Mouse (Mus musculus) right cerebral cortex, postnatal 25 days (tissue): ENCODE results near the gene Anks1b.

Source experiments
- DNase-seq: peaks from one replicate; pipeline ENCODE4 v3.0.0; 2022

Anks1b gene

DNA sequence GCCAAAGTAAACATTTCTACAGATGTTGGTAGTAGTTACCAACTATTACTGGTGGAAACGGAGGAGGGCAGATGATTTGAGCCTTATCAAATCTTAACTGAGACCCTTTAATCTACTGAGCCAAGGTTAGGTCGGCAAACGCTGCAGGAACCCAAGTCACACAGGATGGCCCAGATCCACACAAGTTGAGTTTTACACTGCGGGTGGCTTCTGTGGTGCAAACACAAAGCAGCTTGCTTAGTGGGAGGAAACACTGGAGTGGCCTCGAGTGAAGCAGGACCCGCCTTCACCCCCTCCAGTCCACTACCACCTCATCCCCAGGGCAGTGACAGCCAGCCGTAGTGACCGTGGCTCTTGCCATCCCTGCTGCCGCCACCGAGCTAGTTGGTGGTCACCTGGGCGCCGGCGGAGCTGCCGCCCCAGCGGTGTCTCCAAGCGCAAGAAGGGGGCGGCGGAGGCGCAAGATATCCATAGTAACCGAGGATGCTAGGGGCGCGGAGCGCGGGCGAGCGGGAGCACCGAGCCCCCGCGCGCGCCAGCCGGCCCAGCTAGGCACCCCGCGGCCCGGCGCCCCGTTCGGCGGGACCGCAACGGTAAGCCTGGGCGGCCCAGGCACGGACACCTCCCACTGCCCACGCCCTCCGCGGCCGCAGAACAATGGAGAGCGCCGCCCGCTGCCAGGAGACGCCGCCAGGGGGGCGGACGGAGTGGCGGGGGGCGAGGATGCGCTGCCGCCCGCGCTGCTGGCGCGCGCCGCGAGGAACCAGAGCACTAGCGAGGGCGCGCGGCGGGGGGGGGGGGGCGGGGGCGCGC, 955.5 kb downstream of the Anks1b start:
- DNase-seq: peak; percentile 78

DNA sequence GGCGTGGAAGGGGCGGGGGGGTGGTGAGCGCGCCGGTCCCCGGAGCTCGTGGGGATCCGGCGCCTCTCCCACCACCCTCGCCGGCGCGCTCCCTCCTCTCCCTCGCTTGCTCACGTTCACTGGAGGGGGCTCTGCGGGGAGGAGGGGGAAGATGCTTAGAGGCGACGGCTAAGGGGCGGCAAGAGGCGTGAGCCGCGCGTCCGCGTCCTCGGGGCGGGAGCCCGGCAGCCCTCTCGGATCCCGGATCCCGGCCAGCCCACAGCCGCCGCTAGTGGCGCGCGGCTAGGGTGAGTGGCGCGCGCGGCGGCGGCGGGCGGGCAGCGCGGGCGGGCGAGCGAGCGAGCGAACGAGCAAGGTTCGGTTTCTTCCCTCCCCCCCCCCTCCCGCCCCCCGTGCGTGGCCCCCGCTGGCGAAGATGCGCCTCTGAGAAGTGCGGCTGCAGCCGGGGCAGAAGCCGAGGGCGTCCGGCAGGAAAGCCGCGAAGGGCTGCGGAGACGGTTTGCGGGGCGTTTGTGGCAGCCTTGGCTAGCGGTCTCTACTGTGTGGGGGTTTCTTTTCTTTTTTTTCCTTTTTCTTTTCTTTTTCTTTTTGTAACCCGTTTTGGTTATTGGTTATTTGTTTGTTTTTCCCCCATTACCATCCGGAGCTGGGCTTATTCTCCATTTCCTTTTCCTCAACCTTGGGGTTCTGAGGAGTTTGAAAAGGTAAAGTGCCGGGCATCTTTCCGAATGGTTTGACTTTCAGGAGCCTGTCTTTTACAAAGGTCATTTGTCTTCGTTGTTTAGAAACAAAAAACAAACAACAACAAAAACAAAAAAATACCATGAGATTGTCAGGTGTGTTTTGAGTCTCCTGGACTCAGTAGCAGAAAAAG, 956.3 kb downstream of the Anks1b start:
- DNase-seq: peak; percentile 76

DNA sequence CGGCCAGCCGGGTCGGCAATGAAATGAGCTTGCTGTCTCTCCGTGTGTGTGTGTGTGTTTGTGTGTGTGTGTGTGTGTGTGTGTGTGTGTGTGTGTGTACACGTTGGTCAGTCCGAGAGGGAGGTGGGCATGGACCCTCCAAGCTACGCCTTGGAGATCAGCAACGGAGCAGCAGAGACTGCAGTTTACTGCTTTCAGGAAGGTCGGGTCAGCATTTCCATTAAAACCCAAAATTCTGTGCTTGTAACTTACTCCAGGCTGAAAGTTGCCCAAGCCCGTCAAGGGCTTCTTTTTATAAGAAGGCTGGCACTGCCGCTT, 956.9 kb downstream of the Anks1b start:
- DNase-seq: no peak

DNA sequence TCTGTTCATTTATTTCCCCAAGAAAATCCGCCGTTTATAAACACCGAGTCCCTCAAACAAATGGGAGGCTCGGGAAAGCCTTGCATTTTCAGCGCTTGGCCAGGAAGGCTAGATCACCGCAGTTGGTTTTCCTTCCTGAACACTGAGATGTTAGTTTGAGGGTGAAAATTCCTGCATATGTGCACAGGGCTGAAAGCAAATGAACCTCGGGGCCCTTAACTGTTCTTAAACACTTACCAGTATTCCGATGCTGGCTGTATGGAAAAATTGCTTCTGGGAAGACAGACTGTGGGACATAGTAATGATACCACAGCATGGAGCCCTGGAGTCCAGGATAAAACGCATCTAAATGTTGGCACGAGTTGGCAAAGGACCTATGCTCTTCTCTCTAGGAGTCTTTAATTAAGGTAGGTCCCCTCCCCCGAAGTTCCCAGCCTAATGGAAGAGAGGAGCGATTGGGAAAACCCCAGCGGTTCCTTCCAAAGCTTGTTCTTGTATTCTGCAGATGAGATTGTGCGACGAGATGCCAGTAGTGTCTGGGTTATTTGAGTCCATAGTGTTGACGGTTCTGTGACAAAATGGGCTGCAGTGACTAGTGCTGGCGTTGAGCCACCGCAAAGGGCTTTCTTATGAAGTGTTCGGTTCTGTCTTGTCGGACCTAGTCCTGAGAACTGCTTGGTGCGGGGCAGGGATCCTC, 957.4 kb downstream of the Anks1b start:
- DNase-seq: peak; percentile 47

DNA sequence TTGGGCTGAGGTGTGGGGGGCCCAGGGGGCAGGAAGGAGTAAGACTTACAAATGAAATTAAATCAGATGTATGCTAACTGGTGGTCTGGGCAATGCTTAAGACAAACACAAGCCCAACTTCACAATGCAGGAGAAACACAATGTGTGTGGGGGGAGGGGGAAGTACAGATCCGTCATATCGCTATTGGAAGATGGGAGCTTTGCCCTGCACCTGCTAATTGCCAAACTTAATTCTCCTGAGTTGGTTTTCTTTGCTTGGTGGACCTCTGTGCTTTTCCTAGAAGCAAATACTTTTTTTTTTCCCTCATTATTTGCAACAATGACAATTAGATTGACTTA, 957.9 kb downstream of the Anks1b start:
- DNase-seq: no peak

DNA sequence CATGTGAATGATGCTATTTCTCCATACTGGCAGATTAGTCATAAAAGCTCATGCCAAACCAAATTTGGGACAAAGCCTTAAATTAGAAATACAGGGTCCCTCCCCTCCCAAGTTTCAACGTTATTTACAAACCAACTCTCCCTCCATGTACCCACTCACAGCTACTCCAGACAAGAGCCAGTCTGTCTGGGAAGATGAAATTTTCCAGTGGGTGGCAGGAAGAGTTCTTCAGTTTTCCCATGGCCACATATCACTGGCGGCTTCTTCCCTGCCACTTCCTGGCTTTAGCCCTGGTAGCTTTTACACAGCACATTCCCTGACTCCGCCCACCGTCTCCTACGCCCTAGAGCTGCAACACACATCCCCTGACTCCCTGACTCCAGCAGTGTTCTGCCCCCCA, 961.0 kb downstream of the Anks1b start:
- DNase-seq: peak; percentile 21

DNA sequence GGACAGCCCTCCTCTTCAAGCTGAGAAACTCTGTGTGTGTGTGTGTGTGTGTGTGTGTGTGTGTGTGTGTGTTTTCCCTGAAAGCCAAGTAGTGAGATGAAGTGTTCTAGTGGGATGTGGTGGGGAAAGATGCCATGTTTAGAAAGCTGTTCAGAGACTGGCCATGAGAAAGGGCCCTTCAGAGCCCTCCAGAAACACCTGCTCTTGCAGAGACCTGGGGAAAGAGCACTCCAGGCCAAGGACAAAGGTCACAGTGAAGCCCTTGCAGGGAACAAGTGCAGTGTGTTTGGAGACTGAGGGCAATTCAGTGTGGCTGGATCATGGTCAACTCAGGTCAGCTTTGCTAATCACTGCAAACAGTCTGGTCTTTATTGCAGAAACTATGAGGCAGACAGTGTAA, 961.9 kb downstream of the Anks1b start:
- DNase-seq: no peak

DNA sequence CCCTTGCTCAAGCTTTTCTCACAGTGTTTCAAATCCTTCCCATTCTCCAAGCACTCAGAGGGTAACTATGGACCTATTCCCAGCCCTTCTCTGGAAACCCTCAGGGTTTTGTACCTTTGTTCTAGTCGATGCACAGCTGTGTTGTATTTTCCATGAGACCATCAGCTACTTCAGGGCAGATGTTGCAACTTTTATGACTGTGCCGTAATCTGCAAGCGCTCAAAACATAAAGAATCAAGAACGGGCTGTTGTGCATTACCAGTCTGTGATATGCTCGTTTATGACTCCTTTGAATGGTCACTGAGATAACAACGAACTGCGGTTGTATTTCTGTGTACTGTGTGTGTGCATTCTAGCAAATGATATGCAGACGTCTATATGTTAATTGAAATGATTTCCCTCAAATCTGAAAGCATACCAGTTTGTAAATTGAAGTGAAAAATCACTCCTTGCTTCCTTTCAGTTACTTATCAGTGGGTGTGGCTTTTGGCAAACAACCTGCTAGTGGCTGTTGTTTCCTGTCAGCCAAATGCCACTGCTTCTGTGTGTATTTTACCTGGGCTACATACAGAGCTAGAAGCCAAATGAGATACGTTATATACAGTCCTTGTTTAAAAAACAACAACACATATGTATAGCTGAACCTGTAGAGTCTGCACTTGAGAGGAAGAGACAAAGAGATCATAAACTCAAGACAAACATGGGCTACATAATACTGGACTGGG, 966.5 kb downstream of the Anks1b start:
- no peak for DNase-seq

DNA sequence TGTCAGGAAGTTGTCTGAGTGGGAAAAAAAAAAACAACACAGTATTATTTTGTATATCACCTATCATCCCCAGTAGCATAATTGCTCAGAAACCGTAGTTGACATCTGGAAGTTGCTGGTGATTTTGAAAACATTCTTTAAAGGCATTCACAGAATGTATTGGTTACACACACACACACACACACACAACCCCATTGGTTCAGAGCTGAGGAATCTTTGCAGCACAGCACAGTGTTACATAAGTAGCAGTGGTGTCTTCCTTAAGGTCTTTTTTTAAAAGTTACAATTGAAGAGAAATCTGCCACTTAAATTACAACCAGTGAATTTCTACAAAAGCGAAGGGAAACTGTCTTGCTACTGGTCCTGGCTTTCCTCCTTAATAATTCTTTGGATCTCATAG, 969.1 kb downstream of the Anks1b start:
- DNase-seq: no peak

DNA sequence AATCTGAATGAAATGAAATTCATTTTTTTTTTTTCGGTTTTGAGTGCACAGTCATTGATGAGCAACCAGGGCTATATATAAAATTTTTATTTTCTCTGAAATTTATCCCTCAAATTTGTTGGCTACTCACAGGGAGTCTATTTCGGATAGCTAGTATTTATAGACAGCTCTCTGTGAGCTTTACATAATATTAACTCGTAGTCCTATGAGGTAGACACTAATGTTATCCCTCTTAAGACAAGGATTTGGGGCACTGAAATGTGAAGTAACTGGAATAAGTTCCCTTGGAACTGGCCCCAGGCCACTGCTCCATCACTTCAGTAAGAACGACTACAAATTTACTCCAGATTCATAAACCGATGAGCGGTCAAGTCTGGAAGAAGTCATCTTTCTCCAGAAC, 977.8 kb downstream of the Anks1b start:
- no peak for DNase-seq

DNA sequence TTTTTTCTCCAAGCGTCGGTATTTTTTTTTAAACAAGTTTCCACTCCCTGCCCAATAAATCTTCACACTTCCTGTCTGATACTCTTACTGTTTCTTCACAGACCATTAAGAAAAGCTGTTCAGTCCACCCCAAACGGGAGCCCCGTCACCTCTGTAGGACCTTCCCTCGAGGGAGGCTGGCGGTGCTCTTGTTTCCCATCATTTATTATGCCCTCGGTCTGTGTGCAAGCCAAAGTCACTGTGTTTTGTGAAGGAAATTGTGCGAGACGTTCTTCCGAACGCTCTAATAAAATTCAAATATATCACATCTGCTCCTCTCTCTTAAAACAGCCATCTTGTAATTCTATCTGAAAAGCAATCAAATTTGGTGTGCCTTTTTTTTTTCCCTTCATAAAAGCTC, 978.7 kb downstream of the Anks1b start:
- no peak for DNase-seq

DNA sequence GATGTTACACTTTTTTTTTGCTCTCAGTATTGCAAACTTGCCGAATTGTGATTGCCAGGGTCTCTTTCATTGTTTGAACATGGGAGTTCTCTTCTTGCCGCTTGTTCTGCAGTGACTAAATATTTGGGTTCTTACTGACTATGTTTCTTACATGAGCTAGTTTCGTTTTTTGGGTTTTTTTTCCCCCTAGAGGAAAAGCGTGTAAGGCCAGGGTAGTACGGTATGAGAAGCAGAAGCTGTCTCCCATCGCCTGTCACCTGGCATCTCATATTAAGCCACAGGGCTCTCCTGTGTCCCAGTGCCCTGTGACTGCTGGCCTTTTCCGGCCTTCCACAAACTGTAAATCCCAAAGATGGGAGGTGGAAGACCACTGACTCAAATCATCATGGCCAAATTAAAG, 979.1 kb downstream of the Anks1b start:
- no peak for DNase-seq

DNA sequence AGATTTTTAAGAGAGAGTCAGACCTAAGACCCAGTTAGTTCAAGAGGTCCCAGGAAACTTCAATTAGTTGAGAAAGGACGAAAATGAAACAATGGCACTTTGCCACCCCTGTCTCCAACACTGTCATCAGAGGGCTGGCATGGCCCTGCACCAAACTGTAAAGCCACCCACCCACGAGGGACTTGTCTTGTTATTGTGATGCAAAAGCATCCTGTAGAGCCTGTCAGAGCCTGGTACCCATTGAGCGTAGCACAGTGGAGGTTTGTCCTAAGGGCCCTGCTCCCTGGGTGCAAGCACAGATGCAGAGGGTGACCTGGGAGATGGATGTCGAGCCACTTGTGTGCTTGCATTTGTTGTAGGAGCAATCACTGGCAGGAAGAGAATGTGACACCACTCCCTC, 983.4 kb downstream of the Anks1b start:
- no peak for DNase-seq

DNA sequence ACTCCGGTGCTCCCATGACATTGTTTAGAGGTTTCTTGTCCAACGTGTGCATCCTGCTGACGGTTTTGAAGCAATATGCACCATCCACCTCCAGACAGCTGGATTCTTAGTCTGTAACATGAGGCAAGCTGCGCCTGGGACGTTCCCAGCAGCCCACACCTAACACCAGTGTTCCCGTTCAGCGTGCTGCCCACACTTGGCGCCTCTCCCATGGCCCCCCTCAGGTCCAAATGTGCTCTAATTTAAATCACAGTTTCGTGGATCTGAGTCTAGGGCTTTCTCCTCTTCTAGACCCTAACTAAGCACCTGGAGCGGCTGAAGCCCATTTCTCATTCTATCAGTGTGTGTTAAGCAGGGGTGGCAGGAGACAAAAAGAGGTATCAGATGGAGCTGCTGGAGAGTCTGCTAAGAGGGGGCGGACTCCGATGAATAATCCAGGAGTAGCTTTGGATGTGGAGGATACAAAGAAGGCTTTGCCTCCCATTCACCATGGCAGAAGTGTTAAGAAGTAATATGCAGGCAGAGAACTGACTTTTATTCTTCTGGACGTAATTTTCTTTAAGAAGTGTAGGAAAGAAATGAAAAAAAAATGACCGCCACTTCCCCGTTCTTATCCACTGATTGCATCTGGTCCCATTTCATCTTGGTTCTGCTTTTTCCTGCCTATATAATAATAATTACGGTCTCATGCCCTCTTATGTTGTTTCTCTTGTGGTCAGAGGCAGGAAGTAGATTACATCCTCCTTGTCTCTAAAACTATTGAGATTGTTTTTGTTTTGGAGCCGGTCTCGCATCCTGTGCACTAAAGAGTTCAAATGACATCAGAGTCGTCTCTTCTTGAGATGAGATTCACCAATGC, 986.6 kb downstream of the Anks1b start:
- peak; percentile 84 for DNase-seq

DNA sequence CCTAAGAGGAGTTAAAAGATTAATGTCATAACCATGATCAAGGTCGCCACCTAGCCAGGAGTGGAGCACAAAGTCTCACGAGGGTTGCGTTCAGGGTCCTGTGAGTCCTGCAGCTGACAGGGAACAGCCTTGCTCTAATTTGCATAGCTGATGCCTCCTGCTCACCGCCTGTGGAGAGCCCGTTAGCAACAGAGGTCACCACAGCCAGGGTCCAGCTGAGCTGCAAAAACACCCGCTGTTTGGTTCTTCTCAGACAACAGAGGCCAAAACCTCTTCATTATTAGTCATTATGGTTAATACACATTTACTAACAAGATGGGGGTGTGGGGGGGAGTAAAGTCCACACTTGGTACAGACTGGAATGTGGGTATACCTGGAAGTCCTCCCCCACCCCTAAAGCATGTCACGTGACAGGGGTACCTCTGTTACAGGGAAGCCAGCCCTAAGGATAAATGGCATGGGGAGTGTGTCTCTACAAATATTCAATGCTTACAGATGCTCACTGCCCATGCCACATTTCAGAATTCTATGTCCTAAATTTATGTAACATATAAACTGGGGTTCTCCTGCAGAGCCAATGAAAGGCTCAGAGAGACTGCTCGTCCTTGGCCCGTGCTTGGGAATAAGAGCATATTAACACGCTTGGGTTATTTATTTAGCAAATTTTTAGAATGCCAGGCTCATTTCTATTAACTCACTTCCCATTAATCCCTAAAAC, 990.7 kb downstream of the Anks1b start:
- DNase-seq: no peak

DNA sequence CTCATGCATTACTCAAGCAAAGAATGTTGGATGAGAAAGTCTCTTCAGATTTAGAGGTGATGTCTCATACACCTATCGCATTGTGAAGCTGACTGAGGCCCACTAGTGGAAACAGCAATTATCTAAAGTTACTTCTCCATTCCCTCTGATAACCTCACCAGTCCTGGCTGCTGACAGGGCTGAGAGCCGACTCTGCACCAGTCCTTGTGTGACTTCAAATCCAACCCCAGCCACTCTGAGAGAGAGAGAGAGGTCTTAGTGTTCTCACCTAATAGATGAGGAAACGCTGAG, 991.2 kb downstream of the Anks1b start:
- no peak for DNase-seq

DNA sequence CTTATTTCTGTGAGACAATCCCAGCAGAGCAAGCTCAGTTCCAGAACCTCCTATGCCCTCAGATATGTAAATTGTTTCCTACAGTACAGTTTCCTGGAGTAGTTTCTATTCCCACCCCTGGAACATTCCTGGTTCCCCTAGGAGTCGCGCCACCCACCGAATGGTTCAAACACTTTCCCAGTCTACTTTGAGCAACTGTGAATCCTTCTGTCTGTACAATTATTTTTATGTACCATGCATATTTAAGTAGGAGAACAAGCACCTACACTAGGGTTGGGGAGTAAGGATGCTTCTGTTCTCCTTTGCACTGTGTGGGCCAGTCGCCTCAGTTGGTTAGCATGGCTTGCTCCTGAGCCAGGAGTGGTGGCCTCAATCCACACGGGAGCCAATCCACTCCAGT, 999.9 kb downstream of the Anks1b start:
- no peak for DNase-seq

DNA sequence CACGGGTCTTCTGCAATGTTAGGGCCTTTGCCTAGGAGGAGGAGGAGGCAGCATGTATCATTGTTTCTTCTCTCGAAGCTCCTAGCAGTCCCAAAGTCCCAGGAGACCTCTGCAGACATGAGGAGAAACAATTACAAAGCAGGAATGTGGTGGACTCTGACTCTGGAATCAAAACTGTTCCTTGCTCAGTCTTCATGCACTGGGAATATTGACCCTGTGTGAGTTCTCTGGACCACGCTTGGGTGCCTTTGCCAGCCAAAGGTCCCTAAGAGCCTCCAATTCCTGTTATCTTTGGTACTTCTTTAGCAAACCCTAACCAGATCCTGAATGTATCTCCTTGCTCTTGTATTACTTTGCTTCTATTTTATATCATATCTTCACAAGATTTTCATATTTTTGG, 1000.9 kb downstream of the Anks1b start:
- DNase-seq: no peak

DNA sequence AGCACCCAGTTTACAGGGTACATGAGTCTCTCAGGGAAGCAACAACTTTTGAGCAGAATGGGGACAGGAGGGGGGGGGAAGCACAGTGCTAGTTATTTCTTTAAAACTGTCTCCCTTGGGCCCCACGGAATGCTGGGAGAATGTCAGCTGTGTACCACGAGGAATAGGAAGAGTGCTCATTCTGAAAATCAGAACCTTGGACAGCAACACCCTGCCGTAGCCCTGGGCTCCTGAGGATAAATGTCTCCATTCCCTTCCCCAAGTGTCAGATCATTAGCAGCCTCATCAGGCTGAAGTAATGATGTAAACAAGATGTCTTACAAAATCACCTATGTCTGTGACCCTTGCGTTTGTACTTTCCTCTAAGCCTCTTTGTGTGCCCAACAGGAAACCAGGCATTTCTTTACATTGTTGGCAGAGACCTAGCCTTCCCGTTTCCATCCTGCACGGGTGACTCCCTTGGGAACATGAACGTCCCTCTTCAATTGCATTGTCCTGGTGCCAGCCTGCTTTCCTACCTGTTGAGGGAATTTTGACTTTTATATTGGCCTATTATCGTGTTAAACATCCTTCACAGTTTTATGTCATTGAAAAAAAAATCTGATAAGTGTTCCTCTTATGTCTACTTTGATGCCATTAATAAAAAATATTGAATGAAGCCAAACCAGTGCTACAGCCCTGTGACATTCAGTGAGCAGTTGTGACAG, 1007.7 kb downstream of the Anks1b start:
- DNase-seq: no peak

DNA sequence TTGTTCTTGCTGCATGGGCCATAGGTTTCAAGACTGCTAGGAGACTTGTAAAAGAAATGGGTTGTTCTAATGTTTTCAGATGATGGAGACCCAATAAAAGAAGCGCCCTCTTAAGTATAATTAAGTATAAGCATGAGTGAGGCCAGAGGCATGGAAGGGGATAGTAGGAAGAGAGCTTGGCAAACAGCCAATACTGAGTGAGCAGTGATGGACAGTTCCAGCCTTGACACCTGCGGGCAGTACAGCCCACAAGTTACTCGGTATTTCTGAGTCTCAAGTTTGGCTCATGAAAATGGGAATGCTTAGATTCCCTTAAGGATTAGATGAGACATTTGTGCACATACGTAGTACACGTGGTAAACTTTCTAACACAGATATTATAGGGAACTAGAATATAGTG, 1016.3 kb downstream of the Anks1b start:
- DNase-seq: no peak

DNA sequence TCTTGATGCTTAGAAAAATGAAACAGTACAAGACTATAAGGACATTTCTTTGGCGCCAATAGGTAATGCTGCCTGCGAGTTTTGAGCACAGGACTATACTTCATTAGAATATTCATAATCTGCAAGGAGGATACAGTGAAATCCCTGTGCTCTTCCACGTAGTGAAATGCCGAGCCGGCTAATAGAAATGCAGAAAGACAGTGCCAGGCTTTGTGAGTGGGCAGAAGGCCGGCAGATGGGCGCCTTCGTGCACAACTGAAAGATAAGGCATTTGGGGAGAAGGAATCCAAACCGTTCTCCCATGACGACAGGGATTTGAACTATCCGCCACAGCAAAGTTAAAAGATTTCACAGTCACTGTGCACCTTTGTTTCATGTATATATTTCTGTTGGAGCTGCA, 1019.4 kb downstream of the Anks1b start:
- DNase-seq: peak; percentile 68
